Mouse (Mus musculus): ENCODE results near the gene Stmnd1. TPM values are rescaled to one million over a fixed set of nuclear protein-coding genes. Genes with fewer than 3 reads are reported as not detected.
"Not testable (repeated sequence)": the region's sequence is repeated elsewhere in the genome, so short reads cannot be mapped to it uniquely, and the experiment has no call there.

The Stmnd1 gene
- not detected for total RNA-seq (2021)
- long read RNA-seq, experiment 1 = 0 reads
- long read RNA-seq, experiment 2 = 0 reads

GRCm38 (mm10) chr13:46273453-46274110 is at the start of gene Stmnd1:
Stmnd1 (plus strand) TSS chr13:46273721.
- peak; percentile 17 for DNase-seq (ENCODE audit: low spot score)

GRCm38 (mm10) chr13:46226956-46227355 is 46.6 kb upstream of the Stmnd1 start:
- DNase-seq (ENCODE audit: low spot score) = peak; percentile 74

GRCm38 (mm10) chr13:46227486-46227885 is 46.0 kb upstream of the Stmnd1 start:
- no peak for DNase-seq (ENCODE audit: low spot score)

GRCm38 (mm10) chr13:46228750-46229149 is 44.8 kb upstream of the Stmnd1 start:
- not testable (repeated sequence) for DNase-seq (ENCODE audit: low spot score)

GRCm38 (mm10) chr13:46231514-46232085 is 41.9 kb upstream of the Stmnd1 start:
- no peak for DNase-seq (ENCODE audit: low spot score)

GRCm38 (mm10) chr13:46237723-46238349 is 35.7 kb upstream of the Stmnd1 start:
- no peak for DNase-seq (ENCODE audit: low spot score)

GRCm38 (mm10) chr13:46238796-46239195 is 34.7 kb upstream of the Stmnd1 start:
- DNase-seq (ENCODE audit: low spot score) = no peak

- DNase-seq (ENCODE audit: low spot score) = no peak
These were observed 31.9 kb upstream of the Stmnd1 start for GRCm38 (mm10) chr13:46241391-46242188.

- DNase-seq (ENCODE audit: low spot score) = no peak
These were observed 19.8 kb upstream of the Stmnd1 start for GRCm38 (mm10) chr13:46253753-46254152.

GRCm38 (mm10) chr13:46254171-46254570 is 19.4 kb upstream of the Stmnd1 start:
- DNase-seq (ENCODE audit: low spot score) = no peak

- DNase-seq (ENCODE audit: low spot score) = no peak
These were observed 17.9 kb upstream of the Stmnd1 start for GRCm38 (mm10) chr13:46255616-46256015.

GRCm38 (mm10) chr13:46257847-46258246 is 15.7 kb upstream of the Stmnd1 start:
- DNase-seq (ENCODE audit: low spot score) = peak; percentile 62

- DNase-seq (ENCODE audit: low spot score) = no peak
These were observed 14.0 kb upstream of the Stmnd1 start for GRCm38 (mm10) chr13:46259526-46259925.

GRCm38 (mm10) chr13:46261244-46261643 is 12.3 kb upstream of the Stmnd1 start:
- DNase-seq (ENCODE audit: low spot score) = no peak

- no peak for DNase-seq (ENCODE audit: low spot score)
These were observed 5.7 kb upstream of the Stmnd1 start for GRCm38 (mm10) chr13:46267783-46268182.

- DNase-seq (ENCODE audit: low spot score) = peak; percentile 21
These were observed 5.2 kb upstream of the Stmnd1 start for GRCm38 (mm10) chr13:46268341-46268740.

- peak; percentile 21 for DNase-seq (ENCODE audit: low spot score)
These were observed 4.6 kb upstream of the Stmnd1 start for GRCm38 (mm10) chr13:46268815-46269445.

- no peak for DNase-seq (ENCODE audit: low spot score)
These were observed 589 bp upstream of the Stmnd1 start for GRCm38 (mm10) chr13:46272811-46273452.

- DNase-seq (ENCODE audit: low spot score) = no peak
These were observed 2.2 kb downstream of the Stmnd1 start for GRCm38 (mm10) chr13:46275701-46276100.

GRCm38 (mm10) chr13:46282543-46282942 is 9.0 kb downstream of the Stmnd1 start:
- no peak for DNase-seq (ENCODE audit: low spot score)

- DNase-seq (ENCODE audit: low spot score) = no peak
These were observed 14.3 kb downstream of the Stmnd1 start for GRCm38 (mm10) chr13:46287801-46288200.
